Mouse (Mus musculus): Measurements from ENCODE around the gene Tcp10c.
A peak's percentile ranks its signal among the peaks of the same experiment; 100 is the strongest.
"Not testable (repeated sequence)": the region's sequence is repeated elsewhere in the genome, so short reads cannot be mapped to it uniquely, and the experiment has no call there.

Gene Tcp10c

DNA sequence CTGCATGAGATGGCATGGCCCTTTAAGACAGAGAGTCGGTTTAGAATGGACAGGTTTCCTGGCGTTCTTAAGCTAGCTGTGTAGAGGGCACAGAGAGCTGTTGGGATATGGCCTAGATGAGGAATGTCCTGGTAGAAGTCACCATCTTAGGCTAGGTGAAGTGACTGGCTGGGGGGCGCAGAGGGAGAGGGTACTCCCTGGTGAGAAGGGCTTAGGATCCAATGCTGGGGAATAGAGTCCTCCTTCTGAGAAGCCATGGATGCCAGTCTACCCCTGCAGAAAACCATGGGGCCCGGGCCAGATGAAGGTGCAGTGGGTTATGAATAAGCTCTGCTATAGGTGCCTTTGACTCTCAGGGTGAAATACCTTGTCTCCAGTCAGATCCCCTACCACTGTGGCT, at the start of gene Tcp10c:
Gene Tcp10c (plus strand): TSS at position 52 of the 400 bp plus-strand sequence.
- DNase-seq, result not testable (repeated sequence)

DNA sequence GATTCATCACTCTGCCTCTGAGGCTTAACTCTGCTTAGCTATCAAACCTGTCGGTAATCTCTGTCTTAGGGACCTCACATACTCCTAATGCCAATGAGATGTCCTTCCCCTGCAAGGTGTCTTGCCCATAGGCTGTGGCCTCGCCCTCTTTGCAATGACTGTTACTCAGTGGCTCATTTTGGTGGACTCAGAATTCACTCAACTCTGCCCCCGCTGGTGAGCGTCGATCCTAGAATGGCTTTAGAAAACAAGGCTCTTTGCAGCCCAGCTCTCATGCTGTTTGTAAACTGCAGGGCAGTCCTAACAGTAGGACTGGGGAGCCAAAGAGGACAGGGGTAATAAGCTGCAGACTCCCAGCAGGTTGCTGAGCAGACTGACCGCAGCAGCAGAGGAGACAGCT, 46.5 kb upstream of the Tcp10c start:
- peak; percentile 54 to 64 for DNase-seq

DNA sequence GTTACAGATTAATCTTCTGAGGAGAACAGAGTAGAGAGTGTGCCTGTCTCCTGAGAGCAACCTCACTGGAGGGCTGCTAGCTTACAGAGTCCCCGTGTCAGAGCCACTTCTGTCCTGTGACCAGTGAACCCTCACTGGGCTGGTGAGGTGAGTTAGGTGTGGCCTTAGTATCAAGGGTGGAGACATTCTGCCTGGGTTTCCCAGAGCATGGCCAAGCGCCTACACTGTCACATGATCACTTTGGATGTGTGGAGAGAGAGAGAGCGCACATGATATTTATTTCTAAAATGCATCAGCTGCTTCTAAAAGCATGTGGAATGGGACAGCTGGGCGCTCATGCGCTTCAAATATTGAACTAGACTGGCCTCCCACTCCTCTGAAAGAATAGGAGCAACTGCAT, 46.0 kb upstream of the Tcp10c start:
- DNase-seq, result peak; percentile 19 to 52

DNA sequence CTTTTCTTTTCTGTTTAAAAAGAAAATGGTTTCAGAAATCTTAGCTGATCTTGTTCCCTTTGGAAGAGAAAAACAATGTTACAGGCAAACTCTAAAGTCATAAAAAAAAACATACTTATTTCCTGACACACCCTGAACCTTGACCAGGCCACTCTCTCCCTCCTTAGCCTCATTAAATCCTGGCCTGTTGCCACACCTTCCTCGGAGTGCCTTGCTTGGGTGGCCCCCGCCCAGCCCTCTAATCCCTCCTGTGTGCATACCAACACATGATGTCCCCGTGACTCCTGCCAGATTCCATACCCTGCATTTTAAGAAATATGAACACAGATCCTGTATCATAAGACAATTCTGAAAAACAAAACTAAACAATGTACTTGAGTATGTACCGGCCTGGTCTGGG, 45.6 kb upstream of the Tcp10c start:
- DNase-seq, result peak; percentile 47 to 74

DNA sequence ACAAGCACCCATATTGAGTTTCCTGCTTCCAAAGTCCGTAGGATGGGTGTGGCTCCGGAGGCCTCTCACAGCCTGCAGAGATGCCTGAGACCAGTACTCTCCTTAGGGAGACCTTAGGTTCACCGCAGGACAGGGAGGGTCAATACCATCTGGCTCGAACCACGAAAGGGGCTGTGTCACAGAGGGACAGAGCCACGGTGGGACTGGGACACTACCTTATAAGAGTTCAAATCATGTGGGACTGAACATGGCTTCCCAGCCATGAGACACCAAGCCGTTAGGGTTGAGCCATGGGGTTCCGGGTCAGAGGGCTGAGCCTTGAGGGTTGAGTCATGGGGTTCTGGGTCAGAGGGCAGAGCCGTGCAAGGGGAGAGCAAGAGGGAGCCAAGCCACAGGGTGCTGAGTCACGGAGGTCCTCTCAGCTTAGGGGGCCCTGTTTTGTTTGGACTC, 45.2 kb upstream of the Tcp10c start:
- peak; percentile 36 to 52 for DNase-seq

DNA sequence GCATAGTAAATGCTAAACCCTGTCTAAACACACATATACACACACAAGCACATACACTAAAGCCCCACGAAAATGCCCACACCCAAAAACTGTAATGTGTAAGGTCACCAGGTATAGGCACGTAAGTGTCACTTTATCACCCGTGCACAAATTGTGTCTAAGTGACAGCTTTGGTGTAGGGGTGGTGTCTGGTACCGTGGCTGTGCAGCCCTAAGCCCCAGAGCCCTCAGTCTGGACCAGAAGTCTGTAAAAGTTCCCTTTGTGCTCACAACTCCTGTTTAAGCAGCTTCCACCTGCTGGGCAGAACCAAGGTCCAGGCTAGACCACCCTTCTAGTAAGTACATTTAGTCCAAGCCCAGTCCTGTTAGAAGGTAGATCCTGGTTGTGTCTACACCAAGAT, 24.4 kb upstream of the Tcp10c start:
- DNase-seq, result not testable (repeated sequence)

DNA sequence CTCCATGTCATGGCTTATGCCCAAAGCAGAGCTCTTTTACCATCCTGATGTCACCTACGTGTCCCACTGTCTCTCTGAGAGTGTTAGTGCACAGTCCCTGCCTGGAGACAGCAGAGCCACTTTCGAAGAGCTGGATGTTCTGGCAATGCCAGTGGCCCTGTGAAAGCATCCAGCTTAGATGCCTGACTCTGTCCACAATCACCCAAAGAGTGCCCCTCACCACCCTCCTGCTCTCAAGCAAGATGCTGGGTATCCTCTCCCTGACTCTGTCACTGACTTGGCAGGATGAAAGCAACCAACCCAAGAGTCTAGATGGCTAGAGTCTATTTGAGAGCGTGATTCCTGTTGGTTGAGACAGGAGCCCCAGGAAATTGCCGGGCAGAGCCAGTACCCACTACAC, 23.2 kb upstream of the Tcp10c start:
- DNase-seq, result not testable (repeated sequence)

DNA sequence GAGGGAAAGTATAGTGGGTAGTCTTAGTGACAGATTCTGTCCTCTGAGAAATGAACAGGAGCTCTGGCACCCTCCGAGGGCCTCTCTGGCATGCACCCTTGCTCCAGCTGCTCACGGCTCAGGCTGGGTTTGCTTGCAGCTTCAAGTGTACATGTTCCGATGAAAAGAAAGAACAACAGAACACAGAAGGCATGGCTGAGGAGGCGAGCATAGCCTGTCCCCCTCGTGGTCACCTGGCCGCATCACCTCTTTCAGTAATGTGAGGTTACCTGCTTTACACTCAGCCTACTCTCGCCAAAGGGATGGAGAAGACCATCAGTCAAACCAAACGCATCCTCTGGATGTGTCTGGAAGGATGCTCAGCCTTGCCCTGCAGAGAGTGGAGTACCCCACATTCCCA, 21.9 kb upstream of the Tcp10c start:
- not testable (repeated sequence) for DNase-seq

DNA sequence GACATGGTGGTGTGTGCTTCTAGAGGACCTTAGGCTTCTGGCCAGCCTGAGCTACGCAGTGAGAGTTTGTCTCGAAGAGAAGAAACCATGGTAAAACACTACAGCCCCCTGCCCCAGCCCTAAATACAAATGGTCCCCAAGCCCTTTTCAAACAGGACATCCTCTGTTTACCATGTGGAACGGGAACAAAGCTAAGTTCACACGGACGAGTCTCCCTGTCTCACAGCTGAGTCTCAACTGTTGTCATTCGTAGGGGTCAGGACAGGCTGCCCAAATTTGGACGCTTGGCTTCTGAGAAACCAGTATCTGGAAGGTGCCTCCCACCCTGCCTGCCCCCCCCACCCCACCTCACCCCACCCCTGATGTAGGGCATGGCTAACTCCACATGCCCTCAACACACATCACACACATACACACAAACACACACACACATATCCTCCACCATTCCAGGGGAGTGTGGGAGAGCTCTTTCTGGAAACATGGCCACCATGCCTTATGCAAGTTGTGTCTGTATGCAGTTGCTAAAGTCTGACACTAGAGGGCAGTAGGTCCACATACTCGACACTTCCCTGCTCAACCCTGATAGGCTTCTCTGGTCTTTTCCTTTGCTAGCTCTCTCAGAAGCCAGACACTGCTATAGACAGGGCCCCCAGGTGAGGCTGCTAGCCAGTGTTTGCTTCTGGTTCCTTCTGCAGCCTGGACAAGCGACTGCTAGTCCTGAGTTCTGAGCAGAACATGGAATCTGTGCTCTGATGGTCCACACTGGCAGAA, 17.2 kb upstream of the Tcp10c start:
- DNase-seq, result peak; percentile 33 to 53

DNA sequence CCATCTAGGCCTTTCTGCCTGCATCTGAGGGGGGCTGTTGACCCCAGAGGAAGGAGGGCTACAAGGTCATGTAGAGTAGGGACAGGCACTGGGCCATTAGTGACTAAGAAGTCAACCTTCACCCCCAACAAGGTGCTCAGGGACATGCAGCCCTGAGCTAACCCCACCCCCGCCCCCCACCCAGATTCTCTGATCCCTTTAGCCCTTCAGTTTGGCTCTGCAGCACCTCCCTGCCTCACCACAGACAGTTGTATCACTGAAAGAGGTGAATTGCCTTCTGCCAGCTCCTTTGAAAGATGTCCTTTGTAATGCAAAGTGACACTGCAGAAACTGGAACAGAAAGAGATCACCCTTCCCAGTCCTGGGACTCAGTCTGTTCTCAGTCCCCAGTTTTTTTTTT, 16.4 kb upstream of the Tcp10c start:
- not testable (repeated sequence) for DNase-seq

DNA sequence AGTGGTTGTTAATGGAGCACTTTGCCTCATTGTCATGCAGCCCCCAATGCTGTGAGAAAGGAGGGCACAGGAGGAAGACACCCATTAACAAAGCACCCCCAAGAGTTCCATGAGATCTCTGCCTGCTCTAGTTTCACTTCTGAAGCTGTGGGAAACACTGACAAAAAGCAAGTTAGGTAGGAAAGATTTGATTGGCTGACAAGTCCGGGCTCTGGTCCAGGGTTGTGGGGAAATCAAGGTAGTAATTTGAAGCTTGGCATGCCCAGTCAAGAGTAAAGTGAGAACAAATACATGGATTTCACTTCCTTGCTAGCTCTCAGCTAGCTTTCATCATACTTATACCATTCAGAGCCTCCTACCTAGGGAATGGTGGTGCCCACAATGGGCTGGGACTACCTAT, 14.3 kb upstream of the Tcp10c start:
- DNase-seq, result not testable (repeated sequence)

DNA sequence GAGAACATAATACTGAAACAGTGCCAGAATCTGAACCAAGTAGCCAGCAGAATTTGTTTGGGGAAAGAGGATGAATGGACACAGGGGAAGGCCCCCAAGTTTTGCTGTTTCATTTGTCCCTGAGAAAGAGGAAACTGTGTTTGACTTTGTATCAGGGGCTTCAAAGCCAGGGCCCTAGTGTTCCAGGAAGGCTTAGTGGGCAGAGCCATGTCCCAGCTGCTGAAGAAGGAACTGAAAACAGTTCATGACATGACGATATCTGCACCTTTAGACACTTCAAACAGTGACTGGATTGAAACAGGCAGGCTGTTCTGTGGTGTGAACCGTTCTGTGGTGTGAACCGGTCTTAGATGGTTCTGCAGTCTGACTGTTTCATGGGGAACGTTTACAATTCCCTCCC, 8.4 kb upstream of the Tcp10c start:
- DNase-seq, result not testable (repeated sequence)

DNA sequence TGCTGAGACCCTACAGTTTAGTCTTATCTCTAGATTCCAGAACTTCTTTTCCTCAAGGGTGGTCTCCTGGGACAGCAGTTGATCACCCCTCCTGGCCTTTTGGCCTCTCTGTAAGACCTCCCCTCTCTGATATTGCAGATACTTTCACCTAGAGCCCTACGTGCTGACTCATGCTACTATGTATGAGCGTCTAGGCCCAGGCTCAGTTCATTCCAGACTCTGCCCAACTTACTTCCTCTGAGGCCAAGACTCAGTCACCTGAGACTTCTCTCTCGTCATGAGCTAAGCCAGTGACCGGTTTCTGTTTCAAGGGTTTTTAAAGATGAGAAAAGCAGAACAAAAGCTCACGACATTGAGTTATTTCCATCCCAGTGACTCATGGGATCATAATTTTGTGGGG, 4.8 kb upstream of the Tcp10c start:
- not testable (repeated sequence) for DNase-seq

DNA sequence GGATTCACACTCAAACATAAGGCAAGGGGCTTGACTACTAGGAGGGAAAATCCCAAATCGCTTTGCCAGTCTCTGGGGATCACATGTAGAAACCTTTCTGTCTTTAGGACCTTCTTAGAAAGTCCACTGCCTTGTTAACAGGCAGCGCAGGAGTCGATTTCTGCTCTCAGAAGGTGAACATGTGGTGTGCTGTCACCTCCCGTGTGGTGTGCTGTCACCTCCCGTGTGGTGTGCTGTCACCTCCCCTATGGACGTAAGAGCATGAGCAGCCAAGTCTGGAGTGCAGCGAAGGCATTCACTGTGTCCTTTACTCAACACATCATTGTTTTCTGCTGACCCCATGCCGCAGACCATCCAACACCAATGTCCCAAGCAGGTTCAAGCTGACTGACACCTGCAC, 1.1 kb upstream of the Tcp10c start:
- not testable (repeated sequence) for DNase-seq

DNA sequence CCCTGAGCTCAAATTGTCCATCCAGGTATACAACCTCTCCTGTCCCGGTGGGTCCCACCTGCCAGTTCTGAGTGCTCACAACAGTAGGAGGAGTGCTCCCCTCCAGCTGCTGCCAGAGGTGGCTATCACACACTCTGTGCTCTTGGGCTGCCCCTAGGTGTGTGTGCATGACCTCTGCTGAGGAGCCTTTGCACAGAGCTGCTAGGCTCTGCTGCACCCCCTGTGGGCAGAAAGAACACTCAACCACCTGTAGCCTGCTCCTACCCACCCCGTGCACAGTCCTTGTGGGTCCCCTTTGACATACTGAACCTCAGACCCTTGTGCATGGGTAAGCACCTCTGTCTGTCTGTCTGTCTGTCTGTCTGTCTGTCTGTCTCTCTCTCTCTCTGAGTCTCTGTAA, 8.1 kb downstream of the Tcp10c start:
- not testable (repeated sequence) for DNase-seq

DNA sequence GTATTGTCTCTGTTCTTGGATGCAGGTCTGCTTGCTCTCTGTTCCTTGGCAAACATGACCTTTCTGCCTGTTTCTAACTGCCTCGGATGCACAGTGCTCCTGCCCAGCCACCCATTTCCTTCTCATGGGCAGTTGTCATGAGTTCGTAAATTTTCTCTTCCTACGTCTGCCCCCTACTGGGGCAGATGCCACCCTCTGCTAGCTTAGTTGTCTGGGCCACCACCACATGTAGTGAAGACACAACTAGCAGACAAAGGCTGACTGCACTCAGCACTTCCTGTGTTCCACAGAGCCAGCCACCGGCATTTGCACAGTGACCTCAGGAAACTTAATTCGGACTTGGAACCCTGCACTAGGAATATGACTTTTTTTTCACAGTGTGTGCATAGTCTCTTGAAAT, 9.4 kb downstream of the Tcp10c start:
- not testable (repeated sequence) for DNase-seq

DNA sequence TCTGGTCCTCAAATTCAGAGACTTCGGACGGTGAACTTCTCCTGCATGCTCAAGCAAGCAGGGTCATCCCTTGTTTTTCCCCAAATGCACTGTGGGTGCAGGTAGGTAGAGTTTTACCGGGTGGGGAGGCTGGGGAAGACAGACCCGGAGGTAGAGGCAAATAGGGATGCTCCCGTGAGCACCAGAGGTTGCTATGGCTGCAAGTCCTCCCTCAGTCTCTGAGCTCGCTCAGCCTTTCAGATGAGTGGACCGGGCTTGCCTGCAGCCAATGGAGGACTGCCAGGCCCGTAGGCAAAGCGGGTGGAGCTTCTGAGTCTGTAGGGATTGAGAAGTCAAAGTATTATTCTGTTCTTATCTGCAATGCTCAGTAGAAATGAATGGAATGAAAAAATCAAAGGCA, 9.8 kb downstream of the Tcp10c start:
- not testable (repeated sequence) for DNase-seq

DNA sequence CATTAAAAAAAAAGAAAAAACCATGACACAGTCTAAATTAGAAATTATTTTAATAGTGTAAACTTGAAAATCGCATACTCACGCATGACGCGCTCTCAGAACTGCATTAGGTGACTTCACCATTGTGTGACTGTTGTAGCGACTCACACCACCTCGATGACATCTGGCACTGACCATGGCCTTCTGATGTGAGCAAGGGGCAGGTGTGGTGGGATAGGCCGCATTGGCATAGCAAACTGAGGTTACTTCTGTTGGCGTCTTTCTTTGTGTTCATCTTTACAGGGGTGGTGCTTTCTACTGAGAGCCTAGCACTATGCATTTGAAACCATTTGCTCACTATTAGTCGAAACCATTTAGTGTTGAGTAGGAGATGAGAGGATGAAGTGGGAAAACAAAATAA, 12.8 kb downstream of the Tcp10c start:
- DNase-seq, result not testable (repeated sequence)

DNA sequence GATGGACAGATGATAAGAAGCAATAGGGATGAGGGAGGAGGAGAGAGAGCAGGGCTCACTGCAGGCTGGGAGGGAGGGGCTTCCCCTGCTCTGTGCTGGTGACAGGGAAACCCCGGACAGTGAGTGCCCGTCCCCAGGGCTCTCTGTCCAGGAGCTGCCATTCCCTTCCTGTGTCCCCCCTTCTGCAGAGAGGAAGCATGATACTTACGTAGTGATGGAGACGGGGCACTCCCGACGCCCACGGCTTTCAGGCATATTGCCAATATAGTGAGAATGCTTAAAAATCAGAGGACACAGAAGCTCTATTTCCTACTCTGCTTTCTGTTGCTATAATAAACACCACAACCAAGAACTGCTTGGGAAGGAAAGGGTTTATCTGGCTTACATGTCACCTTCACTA, 14.3 kb downstream of the Tcp10c start:
- DNase-seq, result not testable (repeated sequence)

DNA sequence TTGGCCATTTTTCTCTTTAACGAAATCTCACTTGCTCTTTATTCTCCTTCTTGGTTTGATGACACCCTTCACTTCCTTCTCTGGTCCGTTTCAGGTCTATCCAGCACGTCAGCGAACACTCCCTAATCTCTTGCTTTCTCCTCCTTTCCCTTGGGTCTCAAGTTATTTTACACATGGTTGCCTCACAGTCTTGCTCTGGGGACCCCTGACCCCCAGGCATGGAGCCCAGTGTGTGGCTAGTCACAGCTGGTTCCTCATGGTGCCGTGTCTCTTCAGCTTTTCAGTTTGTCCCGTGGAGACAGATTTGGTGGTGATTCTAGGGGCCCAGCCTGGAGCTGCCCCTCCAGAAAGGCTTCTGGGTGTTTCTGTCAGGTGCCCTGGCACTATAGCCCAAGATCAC, 16.4 kb downstream of the Tcp10c start:
- DNase-seq, result peak; percentile 8 to 14

DNA sequence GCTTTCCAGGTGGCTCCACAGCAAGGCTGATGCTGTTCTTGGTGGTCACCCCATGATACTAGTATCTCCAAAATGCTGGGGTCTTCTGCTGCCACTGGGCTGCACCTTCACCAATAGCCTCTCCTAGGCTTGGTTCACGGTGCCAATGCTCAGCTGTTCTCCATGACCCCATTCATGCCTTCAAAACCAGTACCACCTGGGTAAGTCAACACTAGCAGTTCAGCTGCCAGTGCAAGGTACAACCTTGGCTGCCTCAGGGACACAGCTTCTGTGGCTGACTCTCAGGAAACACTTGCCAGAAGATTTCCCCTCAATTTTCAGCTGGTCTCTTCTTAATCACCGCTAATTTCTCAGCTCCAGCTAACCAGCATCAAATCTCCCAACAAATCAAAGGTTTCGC, 24.0 kb downstream of the Tcp10c start:
- not testable (repeated sequence) for DNase-seq

DNA sequence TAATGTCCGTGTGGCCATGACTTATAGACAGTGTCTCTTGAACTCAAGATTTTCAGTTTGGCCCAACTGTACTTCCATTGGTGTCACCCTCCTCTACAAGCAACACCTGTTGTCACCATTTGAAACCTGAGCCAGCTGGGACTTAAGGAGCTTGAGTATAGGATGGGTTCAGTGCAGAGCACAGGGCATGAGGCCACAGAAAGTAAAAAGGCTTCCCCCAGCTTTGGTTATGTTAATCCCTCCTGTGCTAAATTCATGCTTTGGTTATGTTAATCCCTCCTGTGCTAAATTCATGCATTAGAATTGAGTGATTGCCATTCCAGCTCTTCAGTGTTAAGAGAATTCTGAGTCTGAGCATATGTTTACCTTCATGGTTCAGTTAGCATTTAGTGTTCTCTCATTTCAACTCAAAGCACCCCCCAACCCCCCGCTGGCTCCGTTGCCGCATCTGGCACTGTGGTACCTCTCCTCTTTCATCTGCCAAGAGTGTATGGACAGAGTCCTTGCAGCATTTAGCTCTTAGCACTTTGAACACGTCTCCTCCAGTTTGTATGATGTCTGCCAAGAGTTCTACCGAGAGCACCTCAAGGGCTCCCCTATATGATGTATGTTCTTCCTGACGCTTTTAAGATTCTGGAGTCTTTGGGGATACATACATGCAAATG, 25.7 kb downstream of the Tcp10c start:
- not testable (repeated sequence) for DNase-seq

DNA sequence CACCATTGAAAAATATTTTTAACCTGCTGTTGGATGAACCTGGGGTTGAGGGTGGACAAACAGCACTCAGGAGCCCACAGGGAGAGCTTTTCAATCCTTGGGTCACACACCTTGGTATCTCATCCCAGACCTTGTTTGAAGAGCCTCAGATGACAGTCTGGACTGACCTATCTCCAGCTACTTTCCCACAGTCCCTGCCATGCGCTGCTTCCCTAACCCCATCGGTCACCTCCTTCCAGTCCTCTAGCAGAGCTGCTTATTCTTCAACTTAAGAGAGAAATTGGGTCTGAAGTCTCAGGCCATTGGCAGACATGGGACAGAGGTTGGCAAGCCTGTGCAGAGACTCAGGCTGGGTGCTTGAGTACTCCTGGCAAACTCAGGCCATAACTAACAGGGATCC, 26.9 kb downstream of the Tcp10c start:
- not testable (repeated sequence) for DNase-seq

DNA sequence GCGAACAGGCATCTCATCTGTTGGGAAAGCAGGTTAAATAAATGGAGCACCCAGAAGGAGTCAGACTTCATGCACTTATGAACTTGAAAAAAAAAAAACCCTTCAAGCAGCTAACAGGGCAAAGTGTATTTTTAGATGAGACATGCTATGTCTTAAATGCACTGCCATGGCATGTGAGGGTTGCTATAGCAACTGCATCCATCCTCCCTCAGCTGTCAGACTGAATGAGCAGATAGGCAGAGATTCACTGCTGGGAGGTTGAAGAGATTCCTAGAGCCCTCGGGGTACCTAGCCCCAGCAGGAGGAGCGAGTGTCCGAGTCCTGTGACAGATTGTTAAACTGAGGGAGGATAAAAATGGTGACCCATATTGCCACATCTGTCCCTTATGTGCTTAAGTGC, 36.6 kb downstream of the Tcp10c start:
- not testable (repeated sequence) for DNase-seq

Measured in kidney, postnatal 4 days (tissue).